Mouse (Mus musculus) layer of hippocampus, adult 2 months (tissue): Measurements from ENCODE around the gene Gngt2. TPM values are rescaled to one million over a fixed set of nuclear protein-coding genes. Genes with fewer than 3 reads are reported as not detected.
A peak's percentile ranks its signal among the peaks of the same experiment; 100 is the strongest.

Experiments
- DNase-seq, 2 experiments: peaks; one replicate each; pipeline ENCODE4 v3.0.0; 2022; ENCODE audit warnings: low spot score in 2 of 2
- H3K27ac ChIP-seq: fragments of 200-600 bp; 2 replicates; pipeline ENCODE4 v1.8.1; 2022
- H3K4me3 ChIP-seq: fragments of 200-600 bp; 2 replicates; pipeline ENCODE4 v1.8.1; 2022; ENCODE audit warnings: mild to moderate bottlenecking
- CTCF ChIP-seq: fragments of 200-600 bp; conservative IDR thresholded peaks from 2 replicates; pipeline ENCODE4 v1.8.1; 2022; ENCODE audit warnings: antibody characterized with exemption, mild to moderate bottlenecking, moderate library complexity
- long read RNA-seq, 2 experiments: library from polyadenylated mRNA; stranded (forward); transcript quantifications; one replicate each; pipeline ENCODE4 v2.0.0; 2021; ENCODE audit warnings: borderline mapping rate in 2 of 2
- total RNA-seq, 2 experiments: library from RNA; stranded (reverse); gene quantifications; 2 replicates each; pipeline ENCODE4 v1.2.3; 2021

Gene Gngt2
- total RNA-seq, result 1 to 10 TPM; 2.6 to 4.5 TPM
- long read RNA-seq, experiment 1, partial matches to known transcripts, result 0 of 1 reads
- long read RNA-seq, experiment 1, other reads (novel, unspliced or antisense), result 0 of 1 reads
- long read RNA-seq, experiment 2, partial matches to known transcripts, result 0 of 4 reads
- long read RNA-seq, experiment 2, other reads (novel, unspliced or antisense), result 0 of 4 reads

GRCm38 (mm10) chr11:95837059-95837458 lies at the start of gene Gngt2:
Gene Gngt2 (plus strand): TSS chr11:95837216.
- no peak for TF ChIP-seq CTCF
- Histone ChIP-seq H3K27ac (peak within 1 kb of the TSS; percentile 36; the same call in 1 of the 2 replicates), H3K4me3 (no peak within 1 kb of the TSS)
- no peak for DNase-seq

- DNase-seq, result no peak
- no peak for TF ChIP-seq CTCF
- Histone ChIP-seq H3K27ac (no peak overlapping the region), H3K4me3 (no peak overlapping the region)
These were observed 47.5 kb upstream of the Gngt2 start for GRCm38 (mm10) chr11:95789451-95789891.

- no peak for TF ChIP-seq CTCF
- peak; percentile 73 to 81 for DNase-seq
- H3K4me3 ChIP-seq, result no peak overlapping the region
- peak overlapping the region; percentile 53; the same call in 1 of the 2 replicates for H3K27ac ChIP-seq
These were observed 45.2 kb upstream of the Gngt2 start for GRCm38 (mm10) chr11:95791787-95792186.

GRCm38 (mm10) chr11:95792950-95793509 lies 44.0 kb upstream of the Gngt2 start:
- DNase-seq, result no peak
- Histone ChIP-seq H3K4me3 (no peak overlapping the region), H3K27ac (no peak overlapping the region)
- TF ChIP-seq CTCF, result no peak

DNA sequence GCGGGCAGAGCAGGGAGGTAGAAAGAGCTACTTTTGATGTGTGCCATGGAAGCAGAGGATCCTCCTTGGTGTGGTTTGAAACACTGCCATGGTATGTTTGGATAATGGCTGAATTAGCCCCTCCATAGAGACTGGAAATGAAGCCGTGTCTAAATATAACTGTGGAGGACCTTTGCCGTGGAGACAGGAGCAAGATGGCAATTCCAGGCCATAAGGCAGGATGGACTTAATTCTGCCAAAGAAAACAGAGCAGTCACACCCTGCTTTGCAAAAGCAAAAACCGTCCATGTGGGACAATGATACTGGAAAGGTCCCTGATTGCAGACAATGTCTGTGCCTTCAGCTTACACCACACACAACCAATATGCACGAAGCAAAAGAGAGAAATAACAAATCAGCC lies 42.8 kb upstream of the Gngt2 start:
- H3K4me3 ChIP-seq, result no peak overlapping the region
- TF ChIP-seq CTCF, result no peak
- no peak for DNase-seq
- no peak overlapping the region for H3K27ac ChIP-seq

DNA sequence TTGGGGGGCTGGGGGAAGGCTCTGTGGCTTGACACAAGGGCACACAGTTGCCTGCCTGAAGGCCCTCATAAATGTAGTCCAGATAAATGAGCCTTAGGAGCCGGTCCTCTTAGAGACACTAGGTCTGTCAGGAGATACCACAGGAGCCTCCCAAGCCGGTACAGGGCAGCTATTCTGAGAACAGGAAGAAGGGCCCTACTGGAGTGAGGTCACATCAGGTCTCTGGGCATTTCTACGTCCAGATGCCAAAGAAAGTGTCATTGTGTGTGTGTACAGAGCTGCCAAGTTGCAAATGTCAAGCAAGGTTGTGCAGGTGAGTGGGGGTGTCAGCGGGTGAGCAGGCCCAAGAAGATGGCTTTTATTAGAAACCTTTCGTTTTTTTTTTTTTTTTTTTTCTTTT lies 41.4 kb upstream of the Gngt2 start:
- Histone ChIP-seq H3K4me3 (no peak overlapping the region), H3K27ac (no peak overlapping the region)
- no peak for TF ChIP-seq CTCF
- no peak for DNase-seq

GRCm38 (mm10) chr11:95805010-95805409 lies 32.0 kb upstream of the Gngt2 start:
- H3K4me3 ChIP-seq, result no peak overlapping the region

GRCm38 (mm10) chr11:95805527-95805926 lies 31.5 kb upstream of the Gngt2 start:
- TF ChIP-seq CTCF, result no peak
- no peak for DNase-seq
- Histone ChIP-seq H3K4me3 (no peak overlapping the region), H3K27ac (no peak overlapping the region)

More at GRCm38 (mm10) chr11:95805010-95805409, 32.0 kb upstream of the Gngt2 start:
- no peak for TF ChIP-seq CTCF
- no peak for DNase-seq
- H3K27ac ChIP-seq, result no peak overlapping the region

DNA sequence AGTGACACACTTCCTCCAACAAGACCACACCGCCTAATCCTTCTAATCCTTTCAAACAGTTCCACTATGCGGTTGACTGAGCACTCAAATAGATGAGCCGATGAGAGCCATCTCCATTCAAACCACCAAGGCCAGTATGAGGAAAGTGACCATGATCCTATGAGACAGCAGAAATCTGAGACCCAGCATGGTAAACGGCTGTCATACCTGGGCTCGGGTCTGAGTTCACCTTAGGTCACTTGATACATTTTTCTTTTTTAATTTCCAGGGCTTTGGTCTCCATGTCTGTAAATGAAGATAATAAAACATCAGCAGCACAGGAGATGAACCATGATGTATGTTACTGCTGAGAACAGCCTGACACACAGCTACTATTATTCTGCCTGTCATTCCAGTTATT lies 29.1 kb upstream of the Gngt2 start:
- no peak overlapping the region for H3K4me3 ChIP-seq
- no peak for TF ChIP-seq CTCF
- no peak for DNase-seq
- H3K27ac ChIP-seq, result no peak overlapping the region

GRCm38 (mm10) chr11:95808448-95809011 lies 28.5 kb upstream of the Gngt2 start:
- DNase-seq, result no peak
- TF ChIP-seq CTCF, result no peak
- Histone ChIP-seq H3K27ac (no peak overlapping the region), H3K4me3 (no peak overlapping the region)

DNA sequence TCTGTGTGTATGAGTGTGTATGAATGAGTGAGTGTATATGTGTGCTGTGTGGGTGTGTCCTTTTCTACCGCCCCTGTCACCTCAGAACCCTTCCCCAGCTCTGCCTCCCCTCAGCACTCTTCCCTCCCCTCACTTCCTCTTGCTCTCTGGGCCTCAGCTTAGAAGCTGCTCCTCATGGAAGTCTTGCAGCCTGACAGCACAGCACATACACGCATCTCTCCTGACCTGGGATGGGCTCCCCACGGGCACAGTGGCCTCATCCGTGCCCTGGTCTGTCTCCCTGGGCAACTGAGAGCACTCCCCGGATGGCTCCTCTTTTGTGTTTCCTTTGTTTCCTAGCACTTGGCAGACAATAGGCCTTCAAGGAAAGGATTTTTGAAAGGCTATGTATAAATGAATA lies 27.4 kb upstream of the Gngt2 start:
- TF ChIP-seq CTCF, result no peak
- Histone ChIP-seq H3K27ac (no peak overlapping the region), H3K4me3 (no peak overlapping the region)
- no peak for DNase-seq

GRCm38 (mm10) chr11:95810828-95811227 lies 26.2 kb upstream of the Gngt2 start:
- no peak for DNase-seq
- H3K4me3 ChIP-seq, result no peak overlapping the region
- TF ChIP-seq CTCF, result no peak
- no peak overlapping the region for H3K27ac ChIP-seq

DNA sequence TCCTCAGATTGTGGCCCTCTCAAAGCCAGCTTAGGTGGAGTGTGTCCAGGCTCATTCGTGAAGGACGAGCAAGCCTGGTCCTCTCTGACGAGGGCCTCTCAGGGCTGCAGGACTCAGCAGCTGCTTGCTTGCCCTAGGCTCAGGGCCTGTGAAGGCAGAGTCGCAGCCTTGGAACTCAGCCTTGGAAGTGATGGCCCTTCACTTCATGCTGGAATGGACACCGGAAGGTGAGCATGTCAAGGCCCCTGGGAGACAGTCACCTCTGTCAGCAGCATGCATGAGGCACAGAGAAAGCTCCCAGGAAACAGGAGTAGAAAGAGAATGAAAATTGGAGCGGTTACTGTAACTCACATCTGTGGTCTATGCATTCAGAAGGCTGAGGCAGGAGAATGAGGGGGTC lies 25.3 kb upstream of the Gngt2 start:
- H3K4me3 ChIP-seq, result no peak overlapping the region
- no peak for DNase-seq
- no peak overlapping the region for H3K27ac ChIP-seq
- TF ChIP-seq CTCF, result no peak

DNA sequence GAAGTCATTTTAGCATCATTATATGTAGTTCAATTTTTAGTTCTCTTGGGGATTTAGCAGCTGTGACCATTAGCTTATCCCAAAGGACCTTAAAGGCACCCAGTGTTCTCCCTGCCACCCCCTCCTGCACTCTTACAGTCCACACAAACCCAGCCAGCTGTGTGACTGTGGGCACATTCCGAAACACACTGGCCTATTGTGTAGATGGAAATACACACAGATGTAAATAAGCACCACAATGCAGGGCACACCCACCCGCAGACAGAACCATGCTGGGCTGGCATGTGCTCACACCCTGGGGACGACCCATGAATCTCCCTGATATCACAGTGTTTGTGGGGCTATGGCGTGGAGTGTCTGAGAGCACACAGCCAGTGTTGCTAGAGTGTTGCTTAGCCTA lies 24.8 kb upstream of the Gngt2 start:
- DNase-seq, result no peak
- Histone ChIP-seq H3K4me3 (no peak overlapping the region), H3K27ac (no peak overlapping the region)
- TF ChIP-seq CTCF, result no peak
